Mouse (Mus musculus) fibroblast of lung, adult 2 months (primary cell): ENCODE data around the gene Sept8.
A peak's percentile ranks its signal among the peaks of the same experiment; 100 is the strongest.

ENCODE experiments used
- DNase-seq: peaks from one replicate; pipeline ENCODE4 v3.0.0-alpha.2; 2011; ENCODE audit warnings: low read depth

Sept8 gene

DNA sequence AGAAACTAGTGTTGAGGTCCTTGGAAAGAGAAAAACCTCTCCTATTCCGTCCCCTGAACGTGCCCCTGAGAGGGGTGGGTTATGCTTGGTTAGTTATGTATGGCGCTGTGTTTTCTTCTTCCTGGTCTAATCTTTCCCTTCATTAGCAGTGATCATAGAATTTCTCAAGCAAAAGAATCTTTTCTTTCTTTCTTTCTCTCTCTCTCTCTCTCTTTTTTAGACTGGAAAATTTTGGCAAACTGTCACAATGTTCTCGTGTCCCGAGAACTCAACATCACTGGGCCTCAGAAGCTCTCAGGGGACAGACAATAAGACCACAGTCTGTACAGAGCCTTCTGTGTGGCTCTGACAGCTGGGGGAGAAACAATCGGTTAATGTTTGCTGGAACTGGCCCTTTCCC is 23.6 kb upstream of the Sept8 start:
- no peak for DNase-seq

DNA sequence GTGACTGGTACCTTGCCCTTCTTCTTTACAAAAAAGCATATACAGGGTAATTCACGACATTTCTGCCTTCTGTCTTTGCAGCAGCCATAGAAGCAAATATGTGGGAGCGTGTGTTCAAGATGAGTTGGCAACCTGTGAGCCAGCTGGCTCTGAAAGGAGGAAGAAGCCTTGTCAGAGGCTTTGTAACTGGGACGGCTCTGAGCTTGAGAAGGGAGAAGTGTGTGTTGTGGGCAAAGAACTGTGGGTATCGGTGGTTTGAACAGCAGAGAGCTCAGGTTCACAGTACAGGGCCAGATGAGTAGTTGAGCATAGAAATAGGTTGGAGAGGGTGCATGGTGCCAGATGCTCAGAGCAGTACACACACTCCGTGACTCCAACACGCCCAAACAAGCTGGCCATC is 22.1 kb upstream of the Sept8 start:
- DNase-seq: no peak

DNA sequence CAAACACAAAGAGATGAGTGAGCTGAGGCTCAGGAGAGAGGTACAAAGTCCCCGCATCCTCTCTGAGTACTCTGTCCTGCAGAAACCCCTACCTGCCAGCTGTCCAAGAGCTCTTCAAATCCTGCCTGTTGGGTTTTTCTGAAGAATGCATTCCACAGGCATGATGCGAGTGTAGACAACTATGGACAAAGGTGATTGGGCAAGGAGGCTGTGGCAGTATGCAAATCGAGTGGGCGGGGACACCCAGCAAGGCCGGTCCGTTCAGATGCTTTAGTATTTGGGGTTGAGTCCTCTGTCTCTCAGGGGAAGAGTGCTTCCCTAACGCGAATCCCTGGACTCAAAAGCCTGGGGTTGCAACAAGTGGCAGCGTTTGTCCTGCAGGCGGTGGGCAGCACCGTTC is 18.5 kb upstream of the Sept8 start:
- DNase-seq: no peak

DNA sequence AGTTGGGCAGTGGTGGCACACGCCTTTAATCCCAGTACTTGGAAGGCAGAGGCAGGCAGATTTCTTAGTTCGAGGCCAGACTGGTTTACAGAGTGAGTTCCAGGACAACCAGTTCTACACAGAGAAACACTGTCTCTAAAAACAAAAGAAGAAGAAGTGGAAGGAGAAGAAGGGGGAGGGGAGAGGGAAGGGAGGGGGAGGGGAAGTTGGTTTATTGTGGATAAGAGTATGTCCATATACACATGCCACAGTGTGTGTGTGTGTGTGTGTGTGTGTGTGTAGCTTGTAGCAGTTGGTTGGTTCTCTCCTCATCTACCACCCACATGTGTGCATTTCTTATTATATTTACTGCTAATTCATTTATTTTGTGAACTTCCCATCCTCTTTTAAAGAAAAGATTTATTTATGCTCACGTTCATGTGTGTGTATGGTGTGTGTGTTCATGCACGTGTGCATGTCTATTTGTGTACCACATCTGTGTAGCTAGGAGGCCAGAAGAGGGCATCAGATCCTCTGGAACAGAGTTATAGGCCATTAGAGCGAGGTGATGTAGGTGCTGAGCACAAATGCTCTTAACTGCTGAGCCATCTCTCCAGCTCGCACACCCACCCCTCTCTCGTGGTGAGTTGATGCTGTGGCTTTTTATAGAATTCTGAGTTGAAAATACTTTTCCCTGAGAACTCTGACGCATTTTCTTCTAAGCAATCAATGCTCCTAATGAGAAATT is 16.9 kb upstream of the Sept8 start:
- no peak for DNase-seq

DNA sequence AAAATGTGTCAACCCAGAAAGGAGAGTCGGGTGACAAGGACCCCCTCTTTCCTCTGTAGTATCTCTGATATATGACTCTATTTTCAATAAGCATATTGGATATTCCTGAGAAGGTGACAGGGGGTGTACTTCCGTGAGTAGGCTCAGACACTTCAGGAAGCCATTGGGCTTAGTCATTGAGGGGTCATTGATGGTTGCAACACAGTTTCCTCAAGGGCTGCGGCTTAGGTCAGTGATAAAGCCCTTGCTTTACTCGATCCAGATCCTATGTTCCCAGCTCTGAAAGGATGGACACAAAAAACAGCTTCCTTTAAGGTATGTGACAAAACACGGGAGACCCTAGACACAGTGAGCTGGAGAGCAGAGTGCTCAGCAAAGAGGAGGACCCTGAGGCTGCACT is 15.3 kb upstream of the Sept8 start:
- no peak for DNase-seq

DNA sequence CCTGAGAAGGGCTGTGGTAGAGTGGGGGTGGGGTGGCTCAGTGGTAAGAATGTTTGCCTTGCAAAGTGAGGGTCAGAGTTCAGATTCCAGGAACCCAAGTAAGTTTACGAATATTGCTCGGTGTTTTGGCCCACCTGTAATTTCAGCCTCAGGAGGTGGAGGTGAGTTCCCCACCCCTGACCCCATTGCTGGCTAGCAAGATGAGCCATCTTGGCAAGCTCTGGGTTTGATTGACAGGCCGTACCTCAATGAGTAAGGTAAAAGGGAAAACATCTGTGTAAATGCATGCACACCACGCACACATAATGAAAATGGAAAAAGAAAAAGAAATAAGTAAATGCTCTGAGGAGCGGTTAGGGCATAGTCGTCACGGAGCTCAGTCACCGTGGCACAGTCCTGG is 14.7 kb upstream of the Sept8 start:
- DNase-seq: no peak

DNA sequence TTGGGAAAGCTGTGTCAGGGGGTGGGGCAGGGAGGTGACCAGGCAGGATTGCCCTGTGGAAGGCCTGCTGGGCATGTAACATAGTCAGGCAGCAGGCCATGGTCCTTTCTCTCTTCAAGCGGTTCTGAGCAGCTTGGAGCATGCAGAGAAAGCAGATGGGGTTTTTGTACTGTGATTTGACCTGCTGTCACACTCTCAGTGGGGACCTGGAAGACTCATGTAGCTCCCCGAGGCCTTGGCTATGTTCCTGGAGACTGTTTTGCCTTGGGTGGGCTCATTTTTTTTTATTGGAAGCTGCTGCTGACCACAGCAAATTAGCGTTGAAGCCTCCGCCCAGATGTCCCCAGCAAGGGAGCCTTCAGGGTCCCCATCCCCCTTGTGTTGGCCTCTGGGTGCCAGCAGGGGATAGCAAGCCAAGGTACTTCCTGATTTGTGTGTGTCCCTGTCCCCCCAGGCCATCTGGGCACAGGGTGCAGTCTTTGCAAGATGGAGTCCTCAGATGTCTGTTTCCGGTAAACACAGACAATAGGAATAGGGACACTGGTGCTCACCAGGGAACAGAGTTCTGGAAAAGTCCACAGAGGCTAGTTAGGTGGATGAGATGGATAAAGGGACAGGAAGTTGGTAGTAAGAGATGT is 13.9 kb upstream of the Sept8 start:
- no peak for DNase-seq

DNA sequence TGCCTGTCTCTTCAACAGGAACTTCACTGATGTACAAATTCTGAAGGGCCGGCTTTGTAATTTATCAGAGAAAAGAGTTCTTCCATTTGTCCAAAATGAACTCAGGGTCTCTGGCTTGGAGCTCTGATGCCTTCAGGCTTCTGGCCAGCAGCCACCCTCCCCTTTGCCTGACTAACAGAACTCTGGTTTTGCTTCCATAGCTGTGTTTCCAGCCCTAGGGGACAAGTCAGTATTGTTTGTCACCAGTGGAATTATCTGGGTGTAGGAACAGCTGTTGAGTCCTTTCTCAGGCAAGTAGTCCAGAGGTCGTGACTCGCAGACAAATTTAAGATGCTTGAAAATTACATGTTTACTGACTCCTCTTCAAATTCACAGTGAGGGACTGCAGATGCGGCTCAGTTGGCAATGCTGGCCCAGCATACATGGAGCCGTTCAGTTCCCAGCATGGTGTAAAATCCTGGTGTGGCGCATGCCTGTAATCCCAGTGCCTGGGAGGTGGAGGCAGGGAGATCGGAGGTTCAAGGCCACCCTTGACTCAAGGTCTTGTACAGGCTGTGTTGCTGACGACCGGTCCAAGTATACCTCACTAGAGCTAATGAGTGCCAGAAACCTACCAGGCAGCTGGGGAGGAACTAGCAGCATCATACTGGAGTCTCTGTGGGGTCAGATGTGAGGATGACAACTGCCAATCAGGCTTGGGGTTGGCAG is 11.8 kb upstream of the Sept8 start:
- no peak for DNase-seq

DNA sequence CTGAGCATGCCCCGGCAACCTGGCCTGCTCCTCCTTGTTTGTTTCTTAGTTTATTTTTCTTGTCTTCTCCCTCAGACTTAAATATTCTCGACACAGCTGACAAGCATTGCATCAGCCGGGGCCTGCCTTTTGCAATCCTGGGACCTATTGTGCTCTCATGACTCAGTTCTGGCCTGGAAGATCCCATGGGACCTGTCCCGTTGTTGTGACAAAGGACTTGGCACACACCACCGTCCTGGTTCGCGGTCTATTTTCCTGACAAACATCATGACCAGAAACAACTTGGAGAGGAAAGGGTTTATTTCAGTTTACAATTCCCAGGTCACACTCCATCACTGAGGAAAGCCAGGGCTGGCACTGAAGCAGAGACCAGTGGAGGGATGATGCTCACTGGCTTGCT is 10.9 kb upstream of the Sept8 start:
- no peak for DNase-seq

DNA sequence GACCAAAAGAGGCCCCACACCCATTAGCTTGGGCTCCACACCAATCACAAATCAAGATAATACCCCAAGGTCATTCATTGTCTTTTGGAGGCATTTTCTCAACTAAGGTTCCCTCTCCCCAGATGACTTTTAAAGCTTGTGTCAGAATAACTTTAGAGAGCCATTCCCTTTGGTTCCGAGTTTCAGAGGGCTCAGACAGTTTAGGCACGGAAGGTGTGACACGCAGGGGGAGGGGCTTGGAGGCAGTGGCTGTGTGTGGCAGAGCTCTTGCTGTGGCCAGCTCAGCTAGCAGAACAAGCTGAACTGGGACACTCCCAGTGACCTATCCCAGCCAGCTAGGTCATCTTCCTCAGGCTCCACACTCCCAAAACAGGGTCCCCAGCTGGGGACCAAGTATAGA is 10.5 kb upstream of the Sept8 start:
- no peak for DNase-seq

DNA sequence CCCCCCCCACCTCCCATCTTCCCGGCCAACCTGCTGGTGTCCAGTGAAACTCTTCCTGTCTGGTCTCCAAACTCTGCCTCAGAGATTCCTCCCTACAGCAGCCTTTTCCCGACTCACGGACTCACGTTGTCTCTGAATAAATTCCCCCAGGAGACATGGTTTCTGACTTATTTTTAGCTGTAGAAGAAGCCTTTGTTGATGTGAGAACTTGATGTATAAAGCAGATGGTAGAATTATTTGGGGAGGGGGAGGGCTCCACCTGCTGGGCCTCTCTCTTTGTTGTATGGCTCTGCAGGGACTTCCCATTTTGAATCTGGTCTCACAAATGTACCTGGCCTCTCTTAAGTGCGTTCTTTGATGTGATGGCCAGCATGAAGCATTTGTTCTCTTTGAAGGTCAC is 8.7 kb upstream of the Sept8 start:
- no peak for DNase-seq

DNA sequence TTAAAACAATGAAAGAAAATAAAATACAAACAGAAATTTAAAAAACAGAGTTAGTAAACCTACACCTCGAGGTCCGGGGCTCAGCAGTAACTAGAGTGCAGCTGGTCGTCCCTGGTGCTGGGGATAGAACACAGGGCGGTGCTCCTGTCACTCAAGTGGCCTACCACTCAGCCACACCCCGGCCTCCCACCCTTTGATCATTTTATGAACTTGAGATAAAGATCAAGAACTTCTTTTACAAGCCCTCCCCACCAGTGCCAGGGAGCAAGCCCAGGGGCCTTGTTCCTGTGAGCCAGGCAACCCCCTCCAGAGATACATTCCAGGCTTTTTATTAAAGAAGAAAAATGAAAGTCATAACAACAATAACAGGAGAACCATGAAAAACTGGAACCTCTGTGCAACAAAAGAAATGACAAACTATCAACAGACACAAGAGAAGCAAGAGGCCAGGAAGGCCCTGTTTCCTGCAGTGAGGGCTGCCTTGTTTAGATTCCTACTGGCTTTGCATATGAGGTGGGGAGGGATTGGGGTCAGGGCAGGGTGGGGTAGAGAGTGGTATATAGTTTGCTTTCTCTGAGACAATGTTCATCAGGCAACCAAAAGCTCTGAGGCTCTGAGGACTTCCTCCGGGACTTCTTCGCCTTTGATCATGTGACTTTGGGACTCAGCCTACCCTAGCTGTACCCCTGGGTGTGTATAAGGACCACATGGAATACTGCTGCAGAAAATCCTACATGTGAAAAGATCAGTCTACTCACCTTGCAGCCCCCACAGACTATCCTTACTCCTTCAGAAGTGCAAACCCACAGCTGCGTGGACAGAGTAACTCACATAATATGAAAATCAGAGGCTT is 2.1 kb upstream of the Sept8 start:
- DNase-seq: no peak

DNA sequence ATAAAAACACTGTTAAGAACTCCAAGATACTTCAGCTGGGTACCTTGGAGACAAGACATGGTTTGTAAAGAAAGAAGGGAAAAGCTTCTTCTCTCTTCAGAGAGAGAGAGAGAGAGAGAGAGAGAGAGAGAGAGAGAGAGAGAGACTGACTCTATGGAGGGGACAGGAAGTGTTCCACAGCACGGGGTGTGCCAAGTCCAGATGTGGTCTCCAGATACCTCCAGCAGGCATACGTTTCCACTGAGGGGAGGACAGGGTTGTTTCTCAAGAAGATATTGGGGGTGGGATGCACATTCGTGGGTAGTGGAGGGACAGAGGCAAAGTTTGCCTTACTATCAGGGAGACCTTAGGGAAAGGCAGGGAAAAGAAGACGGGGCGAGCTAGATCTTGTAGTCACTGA is 298 bp upstream of the Sept8 start:
- no peak for DNase-seq

DNA sequence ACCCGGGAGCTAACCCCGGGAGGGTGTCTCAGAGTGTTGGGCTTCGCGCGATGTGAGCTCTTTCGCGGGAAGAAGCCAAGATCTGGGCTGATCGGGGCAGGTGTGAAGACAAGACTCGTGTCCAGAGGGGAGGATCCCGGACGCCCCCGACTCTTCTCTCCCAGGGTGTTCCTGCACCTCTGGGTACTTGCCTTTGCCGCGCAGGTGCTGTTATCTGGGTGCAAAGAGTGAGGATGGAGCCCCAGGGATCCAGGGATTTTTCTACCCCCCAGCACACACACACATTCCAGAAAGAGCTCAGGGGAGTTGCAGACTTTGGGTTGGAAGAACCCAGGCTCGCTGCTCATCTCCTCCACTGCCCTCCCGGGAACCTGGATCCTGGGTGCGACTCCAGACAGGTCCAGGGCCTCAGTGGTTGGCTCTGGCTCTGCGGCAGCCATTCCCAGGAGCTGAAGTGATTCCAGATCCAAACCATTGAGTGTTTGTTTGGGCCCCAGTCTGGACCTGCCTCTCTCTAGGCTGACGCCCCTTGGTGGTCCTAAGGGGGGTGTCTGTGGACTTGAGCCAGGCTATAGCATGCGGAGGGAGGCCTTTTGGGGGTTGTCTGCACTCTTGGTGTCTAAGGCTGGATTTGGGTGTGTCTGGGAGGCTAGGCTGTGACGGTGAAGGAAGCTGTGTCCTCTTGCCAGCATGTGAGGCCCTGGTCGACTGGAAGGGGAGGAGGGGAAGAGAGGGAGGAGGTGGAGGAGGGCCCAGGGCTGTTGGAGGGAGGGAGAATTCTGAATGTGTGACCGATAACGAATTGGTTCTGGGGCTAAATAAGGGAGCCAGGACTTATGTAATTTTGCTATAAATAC is 1.3 kb downstream of the Sept8 start:
- peak; percentile 61 for DNase-seq

DNA sequence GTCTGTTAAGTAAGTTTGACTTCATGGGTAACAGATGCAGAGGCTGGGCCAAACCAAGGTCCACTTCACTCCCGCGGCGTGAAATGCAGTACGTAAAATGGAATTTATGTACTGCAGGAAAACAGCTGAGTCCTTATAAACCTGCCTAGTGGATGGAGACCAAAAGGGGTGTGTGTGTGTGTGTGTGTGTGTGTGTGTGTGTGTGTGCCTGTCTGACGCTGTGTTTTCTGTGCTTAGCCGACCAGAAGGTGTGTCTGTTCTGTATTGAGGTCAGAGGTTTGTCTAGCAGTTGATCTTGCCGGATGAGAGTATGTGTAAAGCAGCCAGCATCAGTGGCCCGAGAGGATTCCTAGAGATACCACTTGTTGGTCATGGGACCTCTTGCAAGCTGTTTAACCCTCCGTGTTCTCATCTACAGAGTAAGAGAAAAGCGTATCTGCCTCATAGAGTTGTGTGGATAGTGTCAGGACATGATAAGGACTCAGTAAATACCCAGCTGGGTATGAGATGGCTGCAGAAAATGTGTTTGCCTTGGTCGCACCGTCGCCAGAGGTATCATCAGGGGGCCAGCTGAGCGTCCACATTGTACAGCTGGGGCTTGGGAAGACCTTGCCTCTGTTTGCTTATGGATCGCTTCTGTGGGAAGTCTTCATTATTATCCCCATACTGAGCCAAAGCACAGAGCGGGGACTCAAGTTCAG is 2.2 kb downstream of the Sept8 start:
- DNase-seq: no peak

DNA sequence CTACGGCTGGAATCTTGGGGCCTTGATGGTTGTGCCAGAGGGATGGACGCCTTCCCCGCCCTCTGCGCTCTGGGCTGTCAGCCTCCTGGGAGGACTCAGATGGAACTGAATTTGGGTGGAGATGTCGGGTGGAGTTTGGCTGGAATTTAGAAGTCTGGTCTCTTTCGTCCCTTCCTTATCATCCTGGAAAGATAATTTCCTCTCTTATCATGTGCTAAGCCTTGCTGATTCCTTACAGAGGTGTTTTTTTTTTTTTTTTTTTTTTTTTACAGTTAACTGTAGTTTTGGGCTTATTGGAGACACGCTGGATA is 2.7 kb downstream of the Sept8 start:
- DNase-seq: no peak

DNA sequence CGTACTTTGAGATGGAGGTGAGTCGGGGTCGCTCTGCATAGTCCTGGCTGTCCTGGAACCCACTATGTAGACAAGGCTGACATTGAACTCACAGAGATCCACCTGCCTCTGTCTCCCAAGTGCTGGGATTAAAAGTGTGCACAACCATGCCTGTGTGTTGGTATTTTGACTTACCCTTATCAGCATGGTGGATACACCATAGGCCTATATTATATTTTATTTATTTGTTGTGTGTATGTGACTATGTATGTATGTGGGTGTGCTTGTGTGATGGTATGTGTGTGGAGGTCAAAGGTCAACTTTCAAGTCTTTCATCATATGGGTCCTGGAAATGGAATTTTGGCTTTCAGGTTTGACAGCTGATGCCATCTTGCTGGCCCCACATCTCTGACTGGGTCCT is 3.3 kb downstream of the Sept8 start:
- no peak for DNase-seq

DNA sequence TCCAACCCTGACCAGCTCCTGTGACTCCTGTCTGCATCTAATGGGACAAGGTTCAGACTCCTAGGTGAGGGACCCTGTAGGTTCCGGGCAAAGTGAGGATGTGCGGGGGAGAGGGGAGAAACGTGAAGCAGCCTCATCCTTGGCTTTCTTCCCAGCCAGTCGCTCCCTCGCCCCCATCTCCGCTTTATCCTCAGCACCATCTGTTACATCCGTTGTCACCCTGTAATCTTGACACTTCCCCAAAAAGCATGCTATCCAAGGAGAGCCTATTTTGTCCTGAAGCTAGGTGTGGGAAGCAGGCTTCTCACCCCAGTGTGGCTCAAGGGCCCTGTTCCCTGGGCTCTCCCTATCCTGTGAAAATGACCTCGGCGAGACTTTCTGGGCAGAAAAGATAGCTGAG is 3.9 kb downstream of the Sept8 start:
- no peak for DNase-seq

DNA sequence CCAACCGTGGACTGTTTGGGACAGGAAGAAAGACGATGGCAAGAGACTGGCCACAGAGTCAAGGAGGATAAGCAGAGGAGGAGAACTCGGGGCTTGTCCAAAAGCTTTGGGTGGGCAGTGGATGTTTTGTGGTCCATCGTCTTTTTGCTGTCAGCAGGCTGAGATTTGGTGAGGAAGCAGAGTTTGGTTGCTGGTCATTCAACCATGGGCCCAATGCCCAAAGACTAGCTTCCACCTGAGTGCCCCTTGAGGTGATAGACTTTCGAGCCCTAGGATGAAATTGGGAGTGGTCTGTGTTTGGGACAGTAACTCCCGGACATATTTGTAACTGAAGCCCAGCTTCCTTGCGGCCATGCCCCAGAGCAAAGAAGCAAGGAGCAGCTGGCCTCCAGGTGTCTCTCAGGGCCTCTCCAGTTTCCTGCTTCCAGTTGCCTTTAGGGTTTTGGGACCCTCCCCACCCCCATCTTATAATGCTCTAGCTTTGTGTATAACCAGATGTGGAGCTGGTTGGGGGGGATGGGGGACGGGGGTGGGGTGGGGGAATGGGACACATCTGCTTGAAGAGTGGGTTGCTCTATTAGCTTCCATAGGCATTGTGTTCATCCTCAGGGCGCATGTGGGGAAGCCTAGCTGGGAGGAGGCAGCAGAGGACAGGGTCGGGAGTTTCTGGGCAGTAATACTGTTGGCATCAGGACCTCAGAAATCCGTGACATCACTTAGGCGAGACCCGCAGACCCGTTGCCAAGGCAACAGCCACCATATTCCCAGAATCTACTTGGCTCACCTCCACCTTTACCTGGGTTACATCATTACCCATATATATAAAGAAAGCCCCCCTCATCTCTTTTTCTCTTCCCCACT is 4.7 kb downstream of the Sept8 start:
- DNase-seq: no peak

DNA sequence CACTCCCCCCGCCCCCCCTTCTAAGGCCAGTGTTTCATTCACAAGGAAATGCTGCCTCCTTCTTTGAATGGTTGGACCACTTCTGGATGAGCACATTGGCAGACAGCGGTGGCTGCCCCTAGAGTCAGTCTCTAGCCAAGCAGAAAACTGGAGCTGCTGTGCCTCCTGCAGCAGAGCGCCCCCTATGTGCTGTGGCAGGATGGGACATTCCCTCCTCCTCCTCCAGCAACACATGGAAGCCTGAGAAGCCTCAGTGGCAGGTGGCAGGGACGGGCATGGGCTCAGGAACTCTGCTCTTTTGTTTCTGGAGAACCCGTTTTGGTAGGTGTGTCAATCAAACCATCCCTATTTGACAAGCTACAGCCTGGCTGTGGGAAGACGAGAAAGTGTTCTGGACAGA is 5.8 kb downstream of the Sept8 start:
- DNase-seq: no peak
